Comparison of ENCODE assay signal across 9 mouse cellular contexts in the genomic region with DNA sequence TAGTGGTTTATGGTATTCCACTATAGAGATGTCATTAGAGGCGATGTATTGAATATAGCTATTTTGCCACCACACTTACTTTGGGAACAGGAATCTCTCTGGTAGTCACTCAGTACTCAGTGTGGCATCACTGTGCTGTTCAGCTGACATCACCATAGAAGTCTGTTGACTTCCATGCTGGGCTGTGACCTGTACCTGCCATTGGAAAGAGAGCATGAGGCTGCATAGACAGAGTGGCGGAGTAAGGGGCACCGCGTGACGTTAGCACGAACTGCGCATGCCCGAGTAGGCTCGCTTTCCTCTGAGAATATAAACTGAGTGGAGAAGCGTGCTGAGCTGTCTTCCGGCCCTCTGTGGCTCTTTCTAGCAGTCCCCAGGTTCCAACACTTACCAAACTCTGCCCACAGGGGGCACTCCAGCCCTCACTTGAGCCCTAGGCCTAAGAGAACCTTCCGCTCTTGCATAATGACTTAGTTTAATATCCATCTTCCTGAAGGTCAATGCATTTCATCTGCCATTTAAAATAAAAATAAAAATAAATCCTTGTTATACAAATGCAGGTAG.
A peak's percentile ranks its signal among the peaks of the same experiment; 100 is the strongest.
DNase-seq lines count a peak whose midpoint lies in the region; ATAC-seq and TF ChIP-seq lines count a peak whose summit lies in the region.
"Had no signal": no experiment of that assay in that cellular context is flagged by ENCODE, and none has a peak within 500 bp of the region (broad histone marks: within the 10 kb centered on the region; RNA-seq: fewer than 3 reads in every experiment).

No protein-coding gene starts in this region.

- no peak overlapping the region for H3K9ac ChIP-seq in heart, adult 2 months (ENCODE audit: low read depth, low read length)
- H3K9ac ChIP-seq in heart, embryonic 11.5 days (ENCODE audit: low read depth, low read length), result no peak overlapping the region
- H3K9ac ChIP-seq in midbrain, embryonic 13.5 days (replicated peaks), result no peak overlapping the region
- H3K9ac ChIP-seq: stomach, embryonic 15.5 days had no signal

- H3K27ac ChIP-seq in heart, adult 2 months, result no peak overlapping the region
- H3K27ac ChIP-seq in heart, embryonic 11.5 days (ENCODE audit: low read depth, low read length), result no peak overlapping the region
- no peak overlapping the region for H3K27ac ChIP-seq in midbrain, embryonic 13.5 days
- H3K27ac ChIP-seq: stomach, embryonic 15.5 days had no signal

- TF ChIP-seq EP300 in heart, adult 2 months (IDR thresholded peaks at IDR 0.05; ENCODE audit: insufficient read depth, low read depth, low read length), result no peak

- DNase-seq in heart, adult 2 months, result peak; percentile 56 to 70
- DNase-seq in R1 (ENCODE audit: low read depth, low spot score), result peak; percentile 86
- DNase-seq in cerebellum, postnatal 25 days, result peak; percentile 75 to 80
- DNase-seq in layer of hippocampus, postnatal 14 days (ENCODE audit: low spot score in 2 of 2), result peak; percentile 18 to 24
- DNase-seq in telencephalon, adult 2 months (ENCODE audit: low read depth, low spot score), result peak; percentile 26

- H3K4me3 ChIP-seq in heart, adult 2 months, result no peak overlapping the region
- no peak overlapping the region for H3K4me3 ChIP-seq in heart, embryonic 11.5 days (ENCODE audit: low read depth, low read length)
- H3K4me3 ChIP-seq in midbrain, embryonic 13.5 days (replicated peaks), result no peak overlapping the region
- H3K4me3 ChIP-seq: stomach, embryonic 15.5 days had no signal

- ATAC-seq in heart, embryonic 11.5 days (replicated peaks; ENCODE audit: insufficient number of reproducible peaks, low FRiP score, low TSS enrichment), result no peak
- ATAC-seq in granulocyte monocyte progenitor cell, adult 5-6 weeks (replicated peaks; ENCODE audit: poor library complexity, severe bottlenecking), result peak; percentile 87
- peak; percentile 72 for ATAC-seq in midbrain, embryonic 13.5 days

- 54% methylated on average over 12 of the region's 12 CpGs for WGBS in heart, adult 2 months
- WGBS in heart, embryonic 11.5 days (ENCODE audit: insufficient replicate concordance), result 48% methylated on average over 12 of the region's 12 CpGs
- 43% methylated on average over 12 of the region's 12 CpGs for WGBS in midbrain, embryonic 13.5 days

- H3K4me2 ChIP-seq in heart, embryonic 11.5 days, result no peak overlapping the region
- H3K4me2 ChIP-seq in midbrain, embryonic 13.5 days (replicated peaks), result 0 out of 2 replicates have a peak overlapping the region, but pooled peaks have one; percentile 25
- H3K4me2 ChIP-seq: stomach, embryonic 15.5 days had no signal

- no peaks in the 10 kb centered on the region for H3K36me3 ChIP-seq in heart, adult 2 months (ENCODE audit: control insufficient read depth, insufficient read depth, low read length)
- H3K36me3 ChIP-seq in heart, embryonic 11.5 days (ENCODE audit: control insufficient read depth, insufficient read depth, low read length), result no peaks in the 10 kb centered on the region
- no peaks in the 10 kb centered on the region for H3K36me3 ChIP-seq in midbrain, embryonic 13.5 days
- H3K36me3 ChIP-seq: stomach, embryonic 15.5 days had no signal

- no peaks in the 10 kb centered on the region for H3K27me3 ChIP-seq in heart, adult 2 months (ENCODE audit: control insufficient read depth, insufficient read depth, low read length)
- no peaks in the 10 kb centered on the region for H3K27me3 ChIP-seq in heart, embryonic 11.5 days (ENCODE audit: control insufficient read depth, insufficient read depth, low read length)
- no peaks in the 10 kb centered on the region for H3K27me3 ChIP-seq in midbrain, embryonic 13.5 days
- H3K27me3 ChIP-seq: stomach, embryonic 15.5 days had no signal

- intact Hi-C loops in heart, adult 2 months (cut with DNase I), result loop anchor here (5.0 kb wide), 1 partner anchor 38 kb away; no protein-coding TSS in a partner anchor

- H3K9me3 ChIP-seq in heart, embryonic 11.5 days (replicated peaks; ENCODE audit: control insufficient read depth, low read length), result no peaks in the 10 kb centered on the region
- H3K9me3 ChIP-seq in midbrain, embryonic 13.5 days, result peaks cover 2% of the 10 kb centered on the region; the same call in 1 of the 2 replicates
- H3K9me3 ChIP-seq: stomach, embryonic 15.5 days had no signal

- TF ChIP-seq CTCF in heart, adult 2 months (IDR thresholded peaks at IDR 0.05), result peak; percentile 71

- H3K79me2 ChIP-seq in heart, adult 2 months (replicated peaks; ENCODE audit: control insufficient read depth, insufficient read depth, low read length), result no peaks in the 10 kb centered on the region

- TF ChIP-seq POLR2A in heart, adult 2 months (IDR thresholded peaks at IDR 0.05; ENCODE audit: insufficient read depth, low read depth, low read length), result no peak

- H3K4me1 ChIP-seq in heart, adult 2 months (ENCODE audit: control insufficient read depth, insufficient read depth, low read length), result no peaks in the 10 kb centered on the region
- 0 out of 2 replicates have a peak, but pooled peaks cover 3% of the 10 kb centered on the region for H3K4me1 ChIP-seq in heart, embryonic 11.5 days (ENCODE audit: control insufficient read depth, insufficient read depth, low read length)
- 0 out of 2 replicates have a peak, but pooled peaks cover 3% of the 10 kb centered on the region for H3K4me1 ChIP-seq in midbrain, embryonic 13.5 days (replicated peaks)

Comparison
In these comparisons a context has a peak if more than half of its experiments do, and no peak if none do; other contexts are left out.
1. DNase-seq: peak in every context shown above with its lines; median percentile 86 in R1; 78 in cerebellum, postnatal 25 days; 63 in heart, adult 2 months; 26 in telencephalon, adult 2 months; 21 in layer of hippocampus, postnatal 14 days.